Mouse (Mus musculus) left cerebral cortex, adult 2 months (tissue): ENCODE results near the gene Ppp4r1. TPM values are rescaled to one million over a fixed set of nuclear protein-coding genes. Genes with fewer than 3 reads are reported as not detected.

Experiments used
- DNase-seq, 2 experiments: peaks; one replicate each; pipeline ENCODE4 v3.0.0; 2021 to 2022; ENCODE audit warnings: low spot score in 2 of 2, mixed read lengths in 1 of 2; ENCODE audit errors: extremely low spot score in 1 of 2
- H3K27ac ChIP-seq: fragments of 200-600 bp; 2 replicates; pipeline ENCODE4 v1.8.1; 2022
- H3K4me3 ChIP-seq: fragments of 200-600 bp; 2 replicates; pipeline ENCODE4 v1.8.1; 2022
- CTCF ChIP-seq: fragments of 200-600 bp; IDR thresholded peaks from 2 replicates; pipeline ENCODE4 v1.8.1; 2022; ENCODE audit warnings: antibody characterized with exemption, mild to moderate bottlenecking, moderate library complexity
- intact Hi-C: fragments of 180-260 bp; cut with DNase I; formaldehyde crosslinking; loops from one replicate; pipeline ENCODE4 v1.15.1; 2025
- total RNA-seq, 2 experiments: library from RNA; stranded (reverse); gene quantifications; 2 replicates each; pipeline ENCODE4 v1.2.3; 2021

The Ppp4r1 gene
- total RNA-seq, 2 experiments from 2014 or later: 46.5 to 52.5 TPM

- TF ChIP-seq CTCF: no peak
- no peak for DNase-seq
- intact Hi-C loops: no loop called here
- Histone ChIP-seq H3K27ac (peak overlapping the region; percentile 15; the same call in 1 of the 2 replicates), H3K4me3 (no peak overlapping the region)
Measured at GRCm38 (mm10) chr17:65847694-65848449, 65.5 kb downstream of the Ppp4r1 start.

GRCm38 (mm10) chr17:65850487-65850886, 68.1 kb downstream of the Ppp4r1 start:
- TF ChIP-seq CTCF: no peak
- no peak for DNase-seq
- intact Hi-C loops: no loop called here
- H3K27ac ChIP-seq: no peak overlapping the region
- H3K4me3 ChIP-seq: no peak overlapping the region

GRCm38 (mm10) chr17:65851749-65852148, 69.4 kb downstream of the Ppp4r1 start:
- TF ChIP-seq CTCF: peak; percentile 36
- intact Hi-C loops: no loop called here
- DNase-seq: no peak

GRCm38 (mm10) chr17:65853326-65853725, 71.0 kb downstream of the Ppp4r1 start:
- intact Hi-C loops: no loop called here
- no peak for TF ChIP-seq CTCF
- H3K27ac ChIP-seq: no peak overlapping the region
- no peak for DNase-seq
- no peak overlapping the region for H3K4me3 ChIP-seq

More at GRCm38 (mm10) chr17:65851749-65852148, 69.4 kb downstream of the Ppp4r1 start:
- no peak overlapping the region for H3K27ac ChIP-seq
- no peak overlapping the region for H3K4me3 ChIP-seq

GRCm38 (mm10) chr17:65854006-65854405, 71.6 kb downstream of the Ppp4r1 start:
- no peak overlapping the region for H3K4me3 ChIP-seq
- intact Hi-C loops: no loop called here
- H3K27ac ChIP-seq: no peak overlapping the region
- no peak for TF ChIP-seq CTCF
- no peak for DNase-seq

GRCm38 (mm10) chr17:65857617-65858016, 75.2 kb downstream of the Ppp4r1 start:
- Histone ChIP-seq H3K4me3 (no peak overlapping the region), H3K27ac (no peak overlapping the region)
- DNase-seq: no peak
- no peak for TF ChIP-seq CTCF
- intact Hi-C loops: no loop called here

GRCm38 (mm10) chr17:65862579-65862978, 80.2 kb downstream of the Ppp4r1 start:
- H3K27ac ChIP-seq: no peak overlapping the region
- H3K4me3 ChIP-seq: no peak overlapping the region
- intact Hi-C loops: loop anchor here (5.0 to 10.0 kb wide), 3 partner anchors 90 to 622 kb away; partner anchors contain the start of gene Twsg1
- peak; percentile 57 for TF ChIP-seq CTCF
- DNase-seq: no peak

GRCm38 (mm10) chr17:65863830-65864229, 81.5 kb downstream of the Ppp4r1 start:
- Histone ChIP-seq H3K27ac (no peak overlapping the region), H3K4me3 (no peak overlapping the region)
- no peak for TF ChIP-seq CTCF
- intact Hi-C loops: loop anchor here (5.0 to 10.0 kb wide), 3 partner anchors 88 to 621 kb away; partner anchors contain the start of gene Twsg1
- DNase-seq: no peak

GRCm38 (mm10) chr17:65864742-65865141, 82.4 kb downstream of the Ppp4r1 start:
- peak; percentile 87 for TF ChIP-seq CTCF
- no peak overlapping the region for H3K4me3 ChIP-seq
- intact Hi-C loops: loop anchor here (5.0 to 10.0 kb wide), 3 partner anchors 88 to 620 kb away; partner anchors contain the start of gene Twsg1
- no peak for DNase-seq
- no peak overlapping the region for H3K27ac ChIP-seq

- Histone ChIP-seq H3K4me3 (no peak overlapping the region), H3K27ac (no peak overlapping the region)
- DNase-seq: no peak
- TF ChIP-seq CTCF: no peak
- intact Hi-C loops: loop anchor here (10.0 kb wide), 2 partner anchors 360 to 620 kb away; no protein-coding TSS in a partner anchor
Measured at GRCm38 (mm10) chr17:65865265-65865664, 82.9 kb downstream of the Ppp4r1 start.

GRCm38 (mm10) chr17:65866201-65866600, 83.8 kb downstream of the Ppp4r1 start:
- H3K4me3 ChIP-seq: no peak overlapping the region
- no peak for TF ChIP-seq CTCF
- no peak for DNase-seq
- intact Hi-C loops: loop anchor here (10.0 kb wide), 2 partner anchors 359 to 619 kb away; no protein-coding TSS in a partner anchor
- H3K27ac ChIP-seq: no peak overlapping the region

- no peak for DNase-seq
- Histone ChIP-seq H3K4me3 (no peak overlapping the region), H3K27ac (no peak overlapping the region)
- no peak for TF ChIP-seq CTCF
- intact Hi-C loops: loop anchor here (10.0 kb wide), 2 partner anchors 357 to 617 kb away; no protein-coding TSS in a partner anchor
Measured at GRCm38 (mm10) chr17:65867996-65868395, 85.6 kb downstream of the Ppp4r1 start.
